Mouse (Mus musculus): ENCODE data around the gene Pdgfb.

GRCm38 (mm10) chr15:80025615-80026014, 10.8 kb upstream of the Pdgfb start:
- TF ChIP-seq POLR2A (IDR thresholded peaks at IDR 0.05; ENCODE audit: low read depth, low read length) (no peak), CTCF (IDR thresholded peaks at IDR 0.05; ENCODE audit: extremely low read depth, insufficient read length, insufficient replicate concordance, low read depth, low read length) (no peak)

Measured in small intestine, adult 2 months (tissue).